8 mouse cellular contexts compared by ENCODE assay signal in genomic region chr13:100103052-100103658, GRCm38 (mm10). TPM values are rescaled to one million over a fixed set of nuclear protein-coding genes. Genes with fewer than 3 reads are reported as not detected.
DNase-seq lines count a peak whose midpoint lies in the region; ATAC-seq and TF ChIP-seq lines count a peak whose summit lies in the region.

No protein-coding gene starts in this region.

- no peak for TF ChIP-seq POLR2A in small intestine, adult 2 months (IDR thresholded peaks at IDR 0.05; ENCODE audit: low read depth, low read length)

- peak overlapping the region; percentile 87 for H3K27ac ChIP-seq in embryonic facial prominence, embryonic 15.5 days (replicated peaks)
- peak overlapping the region; percentile 82 for H3K27ac ChIP-seq in limb, embryonic 13.5 days
- peak overlapping the region; percentile 59 for H3K27ac ChIP-seq in small intestine, adult 2 months (ENCODE audit: insufficient read depth, low read depth, low read length)

- peak overlapping the region; percentile 82 for H3K9ac ChIP-seq in embryonic facial prominence, embryonic 15.5 days
- peak overlapping the region; percentile 92 for H3K9ac ChIP-seq in limb, embryonic 13.5 days

- 0 out of 2 replicates have a peak, but pooled peaks cover 6% of the 10 kb centered on the region for H3K36me3 ChIP-seq in embryonic facial prominence, embryonic 15.5 days
- peaks cover 7% of the 10 kb centered on the region for H3K36me3 ChIP-seq in limb, embryonic 13.5 days
- peaks cover 5% of the 10 kb centered on the region for H3K36me3 ChIP-seq in small intestine, adult 2 months (ENCODE audit: control insufficient read depth, insufficient read depth, low read length)

- no peak for TF ChIP-seq CTCF in small intestine, adult 2 months (IDR thresholded peaks at IDR 0.05; ENCODE audit: extremely low read depth, insufficient read length, insufficient replicate concordance, low read depth, low read length)

- peak overlapping the region; percentile 99 for H3K4me3 ChIP-seq in embryonic facial prominence, embryonic 15.5 days (replicated peaks)
- H3K4me3 ChIP-seq in limb, embryonic 13.5 days: peak overlapping the region; percentile 99
- peak overlapping the region; percentile 99 for H3K4me3 ChIP-seq in small intestine, adult 2 months (ENCODE audit: low read depth, low read length)

- H3K4me1 ChIP-seq in embryonic facial prominence, embryonic 15.5 days: peaks cover 16% of the 10 kb centered on the region
- H3K4me1 ChIP-seq in limb, embryonic 13.5 days: peaks cover 22% of the 10 kb centered on the region
- peaks cover 4% of the 10 kb centered on the region; the same call in 1 of the 2 replicates for H3K4me1 ChIP-seq in small intestine, adult 2 months (ENCODE audit: control insufficient read depth, insufficient read depth, insufficient read length, low read length)

- no peaks in the 10 kb centered on the region for H3K27me3 ChIP-seq in embryonic facial prominence, embryonic 15.5 days
- H3K27me3 ChIP-seq in limb, embryonic 13.5 days: no peaks in the 10 kb centered on the region
- H3K27me3 ChIP-seq in small intestine, adult 2 months (ENCODE audit: control insufficient read depth, insufficient read depth, low read length): no peaks in the 10 kb centered on the region

- H3K4me2 ChIP-seq in embryonic facial prominence, embryonic 15.5 days (replicated peaks): peak overlapping the region; percentile 55
- H3K4me2 ChIP-seq in limb, embryonic 13.5 days (replicated peaks): peak overlapping the region; percentile 72

- WGBS in embryonic facial prominence, embryonic 15.5 days: 4% methylated on average over 15 of the region's 15 CpGs
- 7% methylated on average over 15 of the region's 15 CpGs for WGBS in limb, embryonic 13.5 days
- WGBS in small intestine, adult 2 months: 1% methylated on average over 15 of the region's 15 CpGs

- no peaks in the 10 kb centered on the region for H3K9me3 ChIP-seq in embryonic facial prominence, embryonic 15.5 days (replicated peaks)
- no peaks in the 10 kb centered on the region for H3K9me3 ChIP-seq in limb, embryonic 13.5 days

- peak; percentile 15 for DNase-seq in embryo, embryonic 10.5 days (ENCODE audit: low spot score)
- DNase-seq in embryo, embryonic 11 days: no peak
- DNase-seq in 3T3-L1 (ENCODE audit: low read depth, low spot score): peak; percentile 30
- DNase-seq in urinary bladder, postnatal 25 days (ENCODE audit: low spot score): no peak

- no peak for ATAC-seq in embryonic facial prominence, embryonic 15.5 days (ENCODE audit: insufficient number of reproducible peaks, low FRiP score, low TSS enrichment, low read depth)
- ATAC-seq in limb, embryonic 13.5 days (ENCODE audit: low FRiP score, low read depth): no peak
- ATAC-seq in monocyte, adult 5-6 weeks (replicated peaks; ENCODE audit: insufficient number of reproducible peaks, low FRiP score, low TSS enrichment, poor library complexity, severe bottlenecking): no peak

RNA-seq across cellular contexts. Expression of gene Bdp1, which starts 0.7 kb away (rescaled TPM):
- polyA plus RNA-seq in embryonic facial prominence, embryonic 15.5 days (2015; fragmentation: Nextera tagmentation; extraction: Ambion mirVana): 29.7 and 34.1 TPM in 2 replicates
- polyA plus RNA-seq in limb, embryonic 13.5 days (2015; fragmentation: Nextera tagmentation; extraction: Ambion mirVana): 33.5 and 34.6 TPM in 2 replicates
- 0.50 and 1.0 TPM in 2 replicates for polyA plus RNA-seq in small intestine, adult 2 months (2012; rRNA removed)
- total RNA-seq in monocyte, adult 5-6 weeks (2017): 51.2 to 111 TPM (median 57.1 TPM) in 3 replicates

RNA-seq across cellular contexts. Expression of gene Serf1, which starts 4.7 kb away (rescaled TPM):
- 141 and 153 TPM in 2 replicates for polyA plus RNA-seq in embryonic facial prominence, embryonic 15.5 days (2015; fragmentation: Nextera tagmentation; extraction: Ambion mirVana)
- 204 and 238 TPM in 2 replicates for polyA plus RNA-seq in limb, embryonic 13.5 days (2015; fragmentation: Nextera tagmentation; extraction: Ambion mirVana)
- 1.1 and 3.9 TPM in 2 replicates for polyA plus RNA-seq in small intestine, adult 2 months (2012; rRNA removed)
- total RNA-seq in monocyte, adult 5-6 weeks (2017): 2.4 TPM in 1 of 3 replicates, not detected in the others

RNA-seq across cellular contexts. Expression of gene Smn1, which starts 21.5 kb away (rescaled TPM):
- polyA plus RNA-seq in embryonic facial prominence, embryonic 15.5 days (2015; fragmentation: Nextera tagmentation; extraction: Ambion mirVana): 42.1 and 54.7 TPM in 2 replicates
- 52.5 and 53.7 TPM in 2 replicates for polyA plus RNA-seq in limb, embryonic 13.5 days (2015; fragmentation: Nextera tagmentation; extraction: Ambion mirVana)
- 3.1 and 8.2 TPM in 2 replicates for polyA plus RNA-seq in small intestine, adult 2 months (2012; rRNA removed)
- total RNA-seq in monocyte, adult 5-6 weeks (2017): 31.8 to 46.9 TPM (median 41.1 TPM) in 3 replicates

Comparison
In these comparisons a context has a peak if more than half of its experiments do, and no peak if none do; other contexts are left out.
1. DNase-seq: peak in embryo, embryonic 10.5 days (single experiment) and 3T3-L1 (single experiment); none in embryo, embryonic 11 days (single experiment) and urinary bladder, postnatal 25 days (single experiment).
2. RNA of gene Bdp1, which starts 0.7 kb away (polyA plus RNA-seq): 33.5 to 34.6 TPM in limb, embryonic 13.5 days and 29.7 to 34.1 TPM in embryonic facial prominence, embryonic 15.5 days; 0.50 to 1.0 TPM in small intestine, adult 2 months; every median in the first group is over 10 times any median in the second.
3. RNA of gene Serf1, which starts 4.7 kb away (polyA plus RNA-seq): 204 to 238 TPM in limb, embryonic 13.5 days and 141 to 153 TPM in embryonic facial prominence, embryonic 15.5 days; 1.1 to 3.9 TPM in small intestine, adult 2 months; every median in the first group is over 10 times any median in the second.
4. Peak in every context shown above with its lines, with median percentiles within 50 percentile points of each other: H3K27ac ChIP-seq and H3K4me3 ChIP-seq.